Mouse (Mus musculus): ENCODE measurements around the gene Lgals3. TPM values are rescaled to one million over a fixed set of nuclear protein-coding genes. Genes with fewer than 3 reads are reported as not detected.

The Lgals3 gene
- total and polyA plus RNA-seq, 3 experiments = 0.29 to 1.8 TPM; not detected in 1

DNA sequence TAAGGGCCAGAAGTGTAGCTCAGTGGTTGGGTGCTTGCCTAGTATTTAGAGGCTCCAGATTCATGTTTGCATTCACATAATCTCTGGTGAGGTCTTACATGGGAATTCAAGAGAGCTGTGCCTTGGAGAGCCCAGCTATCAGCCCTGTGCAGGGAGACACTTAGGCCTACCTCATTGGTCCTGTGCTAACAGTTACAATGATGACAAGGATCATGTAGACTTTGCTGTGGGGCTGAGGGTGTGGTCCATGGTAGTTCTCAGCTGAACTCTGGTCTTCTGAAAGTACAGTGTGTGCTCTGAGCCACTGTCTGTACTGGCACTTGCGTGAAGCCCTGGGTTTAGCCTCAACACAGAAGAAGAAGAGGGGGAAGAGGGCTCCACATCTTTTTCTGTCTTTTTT lies 20.8 kb upstream of the Lgals3 start:
- H3K27ac ChIP-seq (ENCODE audit: insufficient read depth, low read depth) = no peak overlapping the region
- no peak for DNase-seq (ENCODE audit: extremely low read depth)
- TF ChIP-seq CHD1 (IDR thresholded peaks at IDR 0.05; ENCODE audit: low read depth, low read length) (no peak), JUND (conservative IDR thresholded peaks at IDR 0.05; ENCODE audit: low read depth, low read length) (no peak), MAZ (IDR thresholded peaks at IDR 0.05; ENCODE audit: low read depth, low read length) (no peak), USF2 (conservative IDR thresholded peaks at IDR 0.05; ENCODE audit: low read depth, low read length) (no peak), EP300 (IDR thresholded peaks at IDR 0.05; ENCODE audit: low read length) (no peak), SMC3 (IDR thresholded peaks at IDR 0.05; ENCODE audit: low read depth, low read length) (no peak), ZC3H11A (IDR thresholded peaks at IDR 0.05; ENCODE audit: low read depth, low read length) (no peak), E2F4 (IDR thresholded peaks at IDR 0.05; ENCODE audit: insufficient replicate concordance, low read depth, low read length) (no peak), RCOR1 (conservative IDR thresholded peaks at IDR 0.05; ENCODE audit: low read depth, low read length) (no peak), IRF4 (IDR thresholded peaks at IDR 0.05; ENCODE audit: low read depth, low read length) (no peak), NRF1 (IDR thresholded peaks at IDR 0.05; ENCODE audit: low read depth, low read length) (no peak), ZKSCAN1 (IDR thresholded peaks at IDR 0.05; ENCODE audit: borderline replicate concordance, low read depth, low read length) (no peak), SIN3A (IDR thresholded peaks at IDR 0.05; ENCODE audit: low read length) (no peak), ETS1 (conservative IDR thresholded peaks at IDR 0.05; ENCODE audit: low read depth, low read length) (no peak), GABPA (IDR thresholded peaks at IDR 0.05; ENCODE audit: insufficient replicate concordance, low read depth, low read length) (no peak), CHD2 (IDR thresholded peaks at IDR 0.05; ENCODE audit: low read length) (no peak), HCFC1 (IDR thresholded peaks at IDR 0.05; ENCODE audit: low read depth, low read length) (no peak), TCF12 (IDR thresholded peaks at IDR 0.05; ENCODE audit: low read depth, low read length) (no peak), UBTF (IDR thresholded peaks at IDR 0.05; ENCODE audit: low read depth, low read length) (no peak)
- H3K9me3 ChIP-seq (replicated peaks; ENCODE audit: low read length) = no peaks in the 10 kb centered on the region
- H3K4me1 ChIP-seq (ENCODE audit: control insufficient read depth in 1 of 2, insufficient read depth in 2 of 2) = peaks cover 0 to 15% of the 10 kb centered on the region in 2 experiments; a peak in 2 of 4 replicates
- H3K4me2 ChIP-seq (ENCODE audit: insufficient read depth, low read depth, poor library complexity, severe bottlenecking) = no peak overlapping the region
- no peak overlapping the region for H3K9ac ChIP-seq (ENCODE audit: insufficient read depth, low read depth)
- in situ Hi-C loops (cut with MboI; ENCODE audit: low pct_ligation_motif_present, low pct_unique_long_range_greater_than_20kb, low sequenced_read_pairs) (no loop called here), dilution Hi-C loops (cut with MboI; ENCODE audit: extremely low pct_ligation_motif_present, extremely low pct_unique_long_range_greater_than_20kb, low sequenced_read_pairs) (no loop called here)
- H3K79me2 ChIP-seq (replicated peaks; ENCODE audit: control insufficient read depth, extremely low read depth, insufficient read depth, poor library complexity, severe bottlenecking) = no peaks in the 10 kb centered on the region
- no peak overlapping the region for H3K4me3 ChIP-seq (replicated peaks in 1 of 3; ENCODE audit: low read depth in 2 of 3, low read length in 2 of 3, poor library complexity in 1 of 3)
- H3K36me3 ChIP-seq (replicated peaks in 1 of 2; ENCODE audit: control insufficient read depth in 1 of 2, insufficient read depth in 1 of 2, low read length in 1 of 2) = no peaks in the 10 kb centered on the region
- H3K27me3 ChIP-seq (replicated peaks) = no peaks in the 10 kb centered on the region

DNA sequence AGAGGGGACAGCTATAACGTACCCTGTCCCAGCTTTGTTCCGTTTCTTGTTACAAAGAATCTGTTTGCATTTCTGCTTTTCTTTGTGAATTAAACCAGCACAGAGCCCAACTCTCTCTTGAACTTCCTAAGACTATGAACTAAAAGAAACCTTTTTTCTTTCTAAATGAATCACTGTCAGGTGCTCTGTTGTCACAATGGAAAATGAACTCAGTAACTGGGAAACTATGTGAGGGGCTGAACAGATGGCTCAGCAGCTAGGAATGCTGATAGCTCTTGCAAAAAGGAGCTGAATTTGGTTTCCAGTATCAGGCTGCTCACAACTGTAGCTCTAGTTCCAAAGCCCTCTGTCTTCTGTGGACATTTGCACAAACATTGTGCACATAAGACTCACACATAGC lies 16.6 kb upstream of the Lgals3 start:
- in situ Hi-C loops (cut with MboI; ENCODE audit: low pct_ligation_motif_present, low pct_unique_long_range_greater_than_20kb, low sequenced_read_pairs) (no loop called here), dilution Hi-C loops (cut with MboI; ENCODE audit: extremely low pct_ligation_motif_present, extremely low pct_unique_long_range_greater_than_20kb, low sequenced_read_pairs) (no loop called here)
- H3K79me2 ChIP-seq (replicated peaks; ENCODE audit: control insufficient read depth, extremely low read depth, insufficient read depth, poor library complexity, severe bottlenecking) = no peaks in the 10 kb centered on the region
- H3K4me3 ChIP-seq (replicated peaks in 1 of 3; ENCODE audit: low read depth in 2 of 3, low read length in 2 of 3, poor library complexity in 1 of 3) = no peak overlapping the region
- no peak overlapping the region for H3K9ac ChIP-seq (ENCODE audit: insufficient read depth, low read depth)
- no peaks in the 10 kb centered on the region for H3K9me3 ChIP-seq (replicated peaks; ENCODE audit: low read length)
- H3K27me3 ChIP-seq (replicated peaks) = no peaks in the 10 kb centered on the region
- H3K36me3 ChIP-seq (replicated peaks in 1 of 2; ENCODE audit: control insufficient read depth in 1 of 2, insufficient read depth in 1 of 2, low read length in 1 of 2) = no peaks in the 10 kb centered on the region
- H3K4me1 ChIP-seq (ENCODE audit: control insufficient read depth in 1 of 2, insufficient read depth in 2 of 2) = peaks cover 0 to 18% of the 10 kb centered on the region in 2 experiments; a peak in 2 of 4 replicates
- H3K4me2 ChIP-seq (ENCODE audit: insufficient read depth, low read depth, poor library complexity, severe bottlenecking) = no peak overlapping the region
- DNase-seq (ENCODE audit: extremely low read depth) = peak; percentile 34
- no peak overlapping the region for H3K27ac ChIP-seq (ENCODE audit: insufficient read depth, low read depth)
- no peak for TF ChIP-seq MXI1 (IDR thresholded peaks at IDR 0.05; ENCODE audit: low read depth, low read length)
- no peak for TF ChIP-seq ELF1 (IDR thresholded peaks at IDR 0.05; ENCODE audit: low read depth, low read length)
- TF ChIP-seq PAX5 (IDR thresholded peaks at IDR 0.05; ENCODE audit: low read length) = no peak
- no peak for TF ChIP-seq ZKSCAN1 (IDR thresholded peaks at IDR 0.05; ENCODE audit: borderline replicate concordance, low read depth, low read length)
- peak; percentile 61; the same call in 1 of the 2 replicates for TF ChIP-seq JUN (IDR thresholded peaks at IDR 0.05; ENCODE audit: insufficient read depth, low read depth, low read length)
- TF ChIP-seq CTCF (conservative IDR thresholded peaks at IDR 0.05 in 1 of 2, IDR thresholded peaks at IDR 0.05 in 1 of 2; ENCODE audit: low read depth in 2 of 2, low read length in 2 of 2) = no peak
- no peak for TF ChIP-seq MAX (IDR thresholded peaks at IDR 0.05; ENCODE audit: low read length)
- TF ChIP-seq JUND (conservative IDR thresholded peaks at IDR 0.05; ENCODE audit: low read depth, low read length) = peak; percentile 73; the same call in 1 of the 2 replicates
- peak; percentile 48; the same call in 1 of the 2 replicates for TF ChIP-seq TCF12 (IDR thresholded peaks at IDR 0.05; ENCODE audit: low read depth, low read length)
- TF ChIP-seq BHLHE40 (IDR thresholded peaks at IDR 0.05; ENCODE audit: low read depth, low read length) = peak; percentile 62; the same call in 1 of the 2 replicates
- no peak; the same call in 1 of the 2 replicates for TF ChIP-seq ETS1 (conservative IDR thresholded peaks at IDR 0.05; ENCODE audit: low read depth, low read length)
- peak; percentile 80 for TF ChIP-seq EP300 (IDR thresholded peaks at IDR 0.05; ENCODE audit: low read length)
- no peak for TF ChIP-seq E2F4 (IDR thresholded peaks at IDR 0.05; ENCODE audit: insufficient replicate concordance, low read depth, low read length)
- no peak for TF ChIP-seq USF1 (IDR thresholded peaks at IDR 0.05; ENCODE audit: low read depth, low read length)
- no peak for TF ChIP-seq CHD2 (IDR thresholded peaks at IDR 0.05; ENCODE audit: low read length)
- TF ChIP-seq MAZ (IDR thresholded peaks at IDR 0.05; ENCODE audit: low read depth, low read length) = no peak
- TF ChIP-seq CHD1 (IDR thresholded peaks at IDR 0.05; ENCODE audit: low read depth, low read length) = no peak
- TF ChIP-seq ZC3H11A (IDR thresholded peaks at IDR 0.05; ENCODE audit: low read depth, low read length) = no peak
- no peak for TF ChIP-seq RAD21 (IDR thresholded peaks at IDR 0.05; ENCODE audit: low read depth, low read length)
- TF ChIP-seq TBP (conservative IDR thresholded peaks at IDR 0.05; ENCODE audit: low read depth, low read length) = no peak
- TF ChIP-seq POLR2AphosphoS2 (IDR thresholded peaks at IDR 0.05; ENCODE audit: low read depth, low read length) = no peak
- TF ChIP-seq RCOR1 (conservative IDR thresholded peaks at IDR 0.05; ENCODE audit: low read depth, low read length) = no peak
- no peak for TF ChIP-seq UBTF (IDR thresholded peaks at IDR 0.05; ENCODE audit: low read depth, low read length)
- TF ChIP-seq NRF1 (IDR thresholded peaks at IDR 0.05; ENCODE audit: low read depth, low read length) = no peak

Measured in CH12.LX (cell line).